Mouse (Mus musculus): ENCODE results near the gene Lpin2. TPM values are rescaled to one million over a fixed set of nuclear protein-coding genes. Genes with fewer than 3 reads are reported as not detected.

The Lpin2 gene
- polyA plus RNA-seq, 1 experiment from 2014 or later, result 24.2 TPM

DNA sequence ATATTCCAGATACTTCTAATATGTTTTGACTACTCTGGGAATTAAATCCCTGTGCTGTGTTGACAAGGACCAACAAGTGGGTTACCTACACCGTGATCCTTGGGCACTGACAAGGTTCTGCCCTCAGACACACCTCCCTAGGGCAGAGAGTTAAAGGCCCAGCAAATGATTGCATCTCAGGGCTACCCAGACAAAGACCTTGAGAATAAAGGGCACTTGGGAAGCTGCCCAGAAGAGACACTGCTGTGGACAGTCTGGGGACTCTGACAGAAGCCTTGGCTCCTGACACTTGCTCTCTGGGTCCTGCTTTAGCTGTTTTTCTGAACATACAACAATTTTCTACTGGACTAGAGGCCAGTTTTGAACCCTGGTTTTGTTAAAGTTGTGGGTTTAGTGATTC, 27.1 kb upstream of the Lpin2 start:
- Histone ChIP-seq H3K36me3 (no peaks in the 10 kb centered on the region), H3K4me3 (no peak overlapping the region), H3K9me3 (no peaks in the 10 kb centered on the region), H3K4me1 (peaks cover 15% of the 10 kb centered on the region), H3K27me3 (ENCODE audit: insufficient read depth, poor library complexity, severe bottlenecking) (no peaks in the 10 kb centered on the region), H3K27ac (no peak overlapping the region)
- WGBS, result 51% methylated on average over 1 of the region's 1 CpGs
- no peak for DNase-seq (ENCODE audit: low spot score)

- H3K9me3 ChIP-seq, result no peaks in the 10 kb centered on the region
- no peak for DNase-seq (ENCODE audit: low spot score)
- peaks cover 15% of the 10 kb centered on the region for H3K4me1 ChIP-seq
- no peak overlapping the region for H3K4me3 ChIP-seq
- 27% methylated on average over 4 of the region's 4 CpGs for WGBS
- H3K36me3 ChIP-seq, result no peaks in the 10 kb centered on the region
- no peaks in the 10 kb centered on the region for H3K27me3 ChIP-seq (ENCODE audit: insufficient read depth, poor library complexity, severe bottlenecking)
- peak overlapping the region; percentile 24; the same call in 1 of the 2 replicates for H3K27ac ChIP-seq
Observed at GRCm38 (mm10) chr17:71159152-71159567, 23.2 kb upstream of the Lpin2 start.

DNA sequence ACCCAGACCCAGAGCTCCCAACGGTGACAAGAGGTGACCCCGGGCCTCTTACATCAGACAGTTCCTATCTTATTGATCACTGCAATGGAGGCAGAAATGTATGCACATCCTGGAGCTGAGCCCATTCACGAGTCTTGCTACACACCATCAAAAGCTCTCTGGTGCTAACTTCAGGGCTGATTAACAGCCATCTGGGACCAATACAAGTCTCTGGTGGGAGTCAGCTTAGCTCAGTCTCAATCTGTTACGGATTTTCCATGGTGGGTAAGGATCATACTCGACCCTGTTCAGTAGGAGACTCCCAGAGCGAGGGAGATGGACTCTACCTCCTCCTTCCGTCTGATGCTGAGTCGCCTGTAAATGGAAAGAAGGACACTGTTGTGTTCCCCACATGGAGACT, 22.6 kb upstream of the Lpin2 start:
- no peak for DNase-seq (ENCODE audit: low spot score)
- peak overlapping the region; percentile 24; the same call in 1 of the 2 replicates for H3K27ac ChIP-seq
- H3K36me3 ChIP-seq, result no peaks in the 10 kb centered on the region
- peaks cover 14% of the 10 kb centered on the region for H3K4me1 ChIP-seq
- no peaks in the 10 kb centered on the region for H3K9me3 ChIP-seq
- no peaks in the 10 kb centered on the region for H3K27me3 ChIP-seq (ENCODE audit: insufficient read depth, poor library complexity, severe bottlenecking)
- H3K4me3 ChIP-seq, result no peak overlapping the region
- WGBS, result 71% methylated on average over 8 of the region's 8 CpGs

GRCm38 (mm10) chr17:71160244-71160995, 21.9 kb upstream of the Lpin2 start:
- no peaks in the 10 kb centered on the region for H3K9me3 ChIP-seq
- peaks cover 8% of the 10 kb centered on the region for H3K4me1 ChIP-seq
- no peak overlapping the region for H3K27ac ChIP-seq
- no peaks in the 10 kb centered on the region for H3K36me3 ChIP-seq
- 96% methylated on average over 8 of the region's 8 CpGs for WGBS
- no peak overlapping the region for H3K4me3 ChIP-seq
- no peak for DNase-seq (ENCODE audit: low spot score)
- no peaks in the 10 kb centered on the region for H3K27me3 ChIP-seq (ENCODE audit: insufficient read depth, poor library complexity, severe bottlenecking)

- no peaks in the 10 kb centered on the region for H3K27me3 ChIP-seq (ENCODE audit: insufficient read depth, poor library complexity, severe bottlenecking)
- WGBS, result 70% methylated on average over 6 of the region's 6 CpGs
- no peak overlapping the region for H3K27ac ChIP-seq
- no peak overlapping the region for H3K4me3 ChIP-seq
- no peaks in the 10 kb centered on the region for H3K36me3 ChIP-seq
- no peaks in the 10 kb centered on the region for H3K9me3 ChIP-seq
- DNase-seq (ENCODE audit: low spot score), result no peak
- peaks cover 14% of the 10 kb centered on the region for H3K4me1 ChIP-seq
Observed at GRCm38 (mm10) chr17:71164991-71165390, 17.4 kb upstream of the Lpin2 start.

DNA sequence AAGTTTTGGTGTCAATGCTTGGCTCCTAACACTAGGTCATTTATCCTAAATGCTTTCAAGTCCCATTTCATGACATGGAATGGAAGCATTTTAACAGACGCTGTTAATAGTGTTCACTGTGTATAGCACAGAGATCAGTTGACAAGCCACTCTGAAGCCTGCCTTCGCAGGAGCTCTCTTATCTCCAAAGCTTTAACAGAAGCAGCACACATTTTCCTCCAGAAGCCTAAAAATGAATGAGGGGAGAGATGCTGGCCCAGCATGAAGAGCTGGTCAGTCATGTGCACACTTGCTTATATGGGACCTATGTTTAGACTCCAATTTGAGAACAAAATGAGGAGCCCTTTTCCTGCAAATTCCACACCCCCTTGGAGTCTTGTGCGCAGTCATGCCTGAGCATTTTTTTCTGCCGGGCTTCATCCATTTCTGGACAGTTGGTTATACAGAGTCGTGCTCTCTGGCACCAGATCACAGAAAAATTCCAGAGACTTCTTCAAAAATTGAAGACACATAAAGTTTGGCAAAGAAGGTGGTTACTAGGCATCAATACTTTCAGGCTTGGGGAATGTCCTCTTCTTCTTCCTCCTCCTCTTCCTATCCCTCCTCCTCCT, 14.1 kb upstream of the Lpin2 start:
- DNase-seq (ENCODE audit: low spot score), result no peak
- Histone ChIP-seq H3K36me3 (no peaks in the 10 kb centered on the region), H3K27ac (no peak overlapping the region), H3K4me3 (no peak overlapping the region), H3K27me3 (ENCODE audit: insufficient read depth, poor library complexity, severe bottlenecking) (no peaks in the 10 kb centered on the region), H3K4me1 (peaks cover 14% of the 10 kb centered on the region), H3K9me3 (no peaks in the 10 kb centered on the region)
- WGBS, result 56% methylated on average over 5 of the region's 5 CpGs

GRCm38 (mm10) chr17:71168846-71169245, 13.5 kb upstream of the Lpin2 start:
- Histone ChIP-seq H3K9me3 (no peaks in the 10 kb centered on the region), H3K36me3 (no peaks in the 10 kb centered on the region), H3K27me3 (ENCODE audit: insufficient read depth, poor library complexity, severe bottlenecking) (no peaks in the 10 kb centered on the region), H3K27ac (no peak overlapping the region), H3K4me3 (no peak overlapping the region), H3K4me1 (peaks cover 14% of the 10 kb centered on the region)
- no peak for DNase-seq (ENCODE audit: low spot score)
- WGBS, result 57% methylated on average over 9 of the region's 9 CpGs

DNA sequence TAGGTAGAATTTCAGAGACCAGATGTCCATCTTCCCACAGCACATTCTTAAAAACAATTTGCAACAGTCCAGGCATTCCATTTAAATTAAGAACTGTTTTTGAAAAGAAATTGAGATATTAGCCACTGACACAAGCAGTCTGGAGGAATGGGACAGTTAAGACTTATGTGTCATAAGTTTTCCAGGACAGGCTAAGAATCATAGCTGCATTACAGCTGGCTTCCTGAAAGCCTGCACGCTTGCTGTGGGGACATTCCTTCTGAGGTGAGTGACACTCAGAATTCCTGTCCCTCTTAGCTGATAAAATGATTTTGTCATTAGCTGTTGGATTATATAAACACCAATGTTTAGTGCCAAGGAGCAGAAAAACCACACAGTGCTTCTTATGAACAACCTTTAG, 12.7 kb upstream of the Lpin2 start:
- DNase-seq (ENCODE audit: low spot score), result no peak
- no peaks in the 10 kb centered on the region for H3K36me3 ChIP-seq
- H3K9me3 ChIP-seq, result no peaks in the 10 kb centered on the region
- no peak overlapping the region for H3K27ac ChIP-seq
- 62% methylated on average over 1 of the region's 1 CpGs for WGBS
- no peaks in the 10 kb centered on the region for H3K27me3 ChIP-seq (ENCODE audit: insufficient read depth, poor library complexity, severe bottlenecking)
- H3K4me1 ChIP-seq, result peaks cover 14% of the 10 kb centered on the region
- H3K4me3 ChIP-seq, result no peak overlapping the region

GRCm38 (mm10) chr17:71171161-71171560, 11.2 kb upstream of the Lpin2 start:
- Histone ChIP-seq H3K36me3 (no peaks in the 10 kb centered on the region), H3K9me3 (no peaks in the 10 kb centered on the region), H3K4me1 (peaks cover 14% of the 10 kb centered on the region), H3K4me3 (no peak overlapping the region), H3K27ac (no peak overlapping the region; the same call in 1 of the 2 replicates), H3K27me3 (ENCODE audit: insufficient read depth, poor library complexity, severe bottlenecking) (no peaks in the 10 kb centered on the region)
- DNase-seq (ENCODE audit: low spot score), result no peak
- WGBS, result 67% methylated on average over 4 of the region's 4 CpGs

GRCm38 (mm10) chr17:71177336-71177735, 5.0 kb upstream of the Lpin2 start:
- Histone ChIP-seq H3K9me3 (no peaks in the 10 kb centered on the region), H3K27me3 (ENCODE audit: insufficient read depth, poor library complexity, severe bottlenecking) (no peaks in the 10 kb centered on the region), H3K4me1 (peaks cover 25% of the 10 kb centered on the region), H3K27ac (no peak overlapping the region), H3K36me3 (no peaks in the 10 kb centered on the region), H3K4me3 (no peak overlapping the region)
- WGBS, result 77% methylated on average over 4 of the region's 4 CpGs
- DNase-seq (ENCODE audit: low spot score), result peak; percentile 46

- no peak for DNase-seq (ENCODE audit: low spot score)
- no peaks in the 10 kb centered on the region for H3K27me3 ChIP-seq (ENCODE audit: insufficient read depth, poor library complexity, severe bottlenecking)
- WGBS, result 28% methylated on average over 2 of the region's 2 CpGs
- no peak overlapping the region for H3K4me3 ChIP-seq
- H3K36me3 ChIP-seq, result no peaks in the 10 kb centered on the region
- peaks cover 30% of the 10 kb centered on the region for H3K4me1 ChIP-seq
- H3K27ac ChIP-seq, result no peak overlapping the region
- H3K9me3 ChIP-seq, result no peaks in the 10 kb centered on the region
Observed at GRCm38 (mm10) chr17:71177949-71178348, 4.4 kb upstream of the Lpin2 start.

GRCm38 (mm10) chr17:71178530-71179181, 3.7 kb upstream of the Lpin2 start:
- peak; percentile 61 for DNase-seq (ENCODE audit: low spot score)
- Histone ChIP-seq H3K9me3 (no peaks in the 10 kb centered on the region), H3K4me3 (no peak overlapping the region), H3K27ac (peak overlapping the region; percentile 67), H3K36me3 (no peaks in the 10 kb centered on the region), H3K27me3 (ENCODE audit: insufficient read depth, poor library complexity, severe bottlenecking) (no peaks in the 10 kb centered on the region), H3K4me1 (peaks cover 30% of the 10 kb centered on the region)
- WGBS, result 28% methylated on average over 10 of the region's 10 CpGs
